Mouse (Mus musculus): ENCODE data around the gene Gcn1l1. TPM values are rescaled to one million over a fixed set of nuclear protein-coding genes. Genes with fewer than 3 reads are reported as not detected.

The Gcn1l1 gene
- polyA plus RNA-seq, 1 experiment: 39.3 TPM

DNA sequence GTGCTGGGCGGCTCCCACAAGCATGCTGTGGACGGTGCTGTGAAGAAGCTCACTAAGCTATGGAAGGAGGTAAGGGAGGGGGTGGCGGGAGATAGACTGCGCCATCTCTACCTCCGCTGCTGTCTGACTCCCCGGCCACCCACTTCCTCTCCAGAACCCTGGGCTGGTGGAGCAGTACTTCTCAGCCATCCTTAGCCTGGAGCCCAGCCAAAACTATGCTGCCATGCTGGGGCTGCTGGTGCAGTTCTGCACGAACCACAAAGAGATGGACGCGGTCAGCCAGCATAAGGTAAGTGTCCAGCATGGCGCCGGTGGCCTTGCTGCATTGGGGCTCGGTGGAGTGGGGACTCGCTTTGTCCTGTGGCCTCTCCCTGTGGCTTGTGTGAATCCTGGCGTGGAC, 13.9 kb downstream of the Gcn1l1 start:
- DNase-seq: peak; percentile 54 to 58
- WGBS: 37% methylated on average over 14 of the region's 14 CpGs

DNA sequence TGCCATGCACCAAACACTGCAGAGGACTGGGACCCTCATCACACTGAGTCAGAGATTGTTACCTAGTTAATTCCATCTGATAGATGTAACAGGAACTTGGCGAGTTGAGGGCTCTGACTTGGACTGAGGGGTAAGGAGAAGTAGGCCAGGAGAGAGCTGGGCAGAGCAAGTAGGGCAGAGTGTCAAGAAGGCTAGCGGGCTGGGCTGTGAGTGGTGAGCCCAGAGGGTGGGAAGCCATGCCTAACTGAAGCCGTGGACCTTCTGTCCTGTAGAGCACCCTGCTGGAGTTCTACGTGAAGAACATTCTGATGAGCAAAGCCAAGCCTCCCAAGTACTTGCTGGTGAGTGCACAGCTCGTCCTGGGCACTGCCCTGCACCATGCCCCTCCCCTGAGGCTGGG, 14.3 kb downstream of the Gcn1l1 start:
- Histone ChIP-seq H3K4me1 (ENCODE audit: control insufficient read depth, insufficient read depth, low read length) (peaks cover 17% of the 10 kb centered on the region), H3K27me3 (ENCODE audit: control insufficient read depth, insufficient read depth, low read length) (no peaks in the 10 kb centered on the region), H3K4me3 (replicated peaks; ENCODE audit: insufficient read depth, low read depth, low read length) (no peak overlapping the region), H3K27ac (ENCODE audit: insufficient read depth, low read length) (no peak overlapping the region)
- peak in 1 of 2 experiments; percentile 38 for DNase-seq
- 18% methylated on average over 5 of the region's 5 CpGs for WGBS
- TF ChIP-seq POLR2A (IDR thresholded peaks at IDR 0.05; ENCODE audit: borderline replicate concordance, insufficient read depth, low read length): no peak
- no peak for TF ChIP-seq CTCF (IDR thresholded peaks at IDR 0.05; ENCODE audit: borderline replicate concordance, insufficient read depth, low read depth, low read length)

More for the DNA sequence above, 13.9 kb downstream of the Gcn1l1 start:
- Histone ChIP-seq H3K27ac (ENCODE audit: insufficient read depth, low read length) (0 out of 2 replicates have a peak overlapping the region, but pooled peaks have one; percentile 10), H3K27me3 (ENCODE audit: control insufficient read depth, insufficient read depth, low read length) (no peaks in the 10 kb centered on the region), H3K4me3 (replicated peaks; ENCODE audit: insufficient read depth, low read depth, low read length) (no peak overlapping the region), H3K4me1 (ENCODE audit: control insufficient read depth, insufficient read depth, low read length) (peaks cover 17% of the 10 kb centered on the region)
- TF ChIP-seq POLR2A (IDR thresholded peaks at IDR 0.05; ENCODE audit: borderline replicate concordance, insufficient read depth, low read length) (no peak), CTCF (IDR thresholded peaks at IDR 0.05; ENCODE audit: borderline replicate concordance, insufficient read depth, low read depth, low read length) (no peak)

DNA sequence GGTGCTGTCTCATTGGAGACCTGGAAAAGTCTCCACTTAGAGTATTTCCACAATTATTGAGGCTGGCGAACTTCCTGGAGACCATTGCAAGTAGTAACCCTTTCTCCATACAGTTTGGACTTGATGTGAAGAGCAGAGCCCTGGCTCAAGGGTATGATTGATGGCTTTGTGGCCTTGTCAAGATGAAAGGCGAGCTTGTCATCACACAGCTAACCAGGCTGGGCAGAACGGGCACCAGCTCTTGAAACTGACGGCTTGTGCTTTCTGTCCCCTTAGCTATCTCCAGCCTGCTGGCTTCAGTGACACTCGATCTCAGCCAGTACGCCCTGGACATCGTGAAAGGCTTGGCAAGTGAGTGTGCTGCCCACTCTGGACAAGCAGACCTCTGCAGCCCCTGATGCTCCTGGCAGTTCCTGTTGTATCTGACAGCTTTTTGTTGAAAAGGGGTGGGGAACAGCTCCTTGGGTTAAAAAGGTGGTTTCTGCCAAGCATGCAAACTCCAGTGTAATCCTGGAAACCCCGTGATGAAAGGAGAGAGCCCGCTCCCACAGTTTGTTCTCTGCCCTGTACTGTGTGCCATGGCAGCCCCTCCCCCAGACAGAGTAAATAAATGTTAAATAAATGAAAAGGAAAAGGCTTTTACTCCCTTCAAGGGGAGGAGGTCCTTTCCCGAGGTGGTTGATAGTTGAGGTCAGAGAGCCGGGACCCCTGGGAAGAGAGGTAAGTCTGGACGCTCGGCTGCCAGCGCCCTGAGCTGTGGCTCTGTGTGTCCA, 15.4 kb downstream of the Gcn1l1 start:
- WGBS: 81% methylated on average over 14 of the region's 14 CpGs
- DNase-seq: no peak
- no peak overlapping the region for H3K27ac ChIP-seq (ENCODE audit: insufficient read depth, low read length)
- peaks cover 17% of the 10 kb centered on the region for H3K4me1 ChIP-seq (ENCODE audit: control insufficient read depth, insufficient read depth, low read length)
- H3K4me3 ChIP-seq (replicated peaks; ENCODE audit: insufficient read depth, low read depth, low read length): no peak overlapping the region
- H3K27me3 ChIP-seq (ENCODE audit: control insufficient read depth, insufficient read depth, low read length): no peaks in the 10 kb centered on the region
- TF ChIP-seq POLR2A (IDR thresholded peaks at IDR 0.05; ENCODE audit: borderline replicate concordance, insufficient read depth, low read length) (no peak), CTCF (IDR thresholded peaks at IDR 0.05; ENCODE audit: borderline replicate concordance, insufficient read depth, low read depth, low read length) (no peak)

DNA sequence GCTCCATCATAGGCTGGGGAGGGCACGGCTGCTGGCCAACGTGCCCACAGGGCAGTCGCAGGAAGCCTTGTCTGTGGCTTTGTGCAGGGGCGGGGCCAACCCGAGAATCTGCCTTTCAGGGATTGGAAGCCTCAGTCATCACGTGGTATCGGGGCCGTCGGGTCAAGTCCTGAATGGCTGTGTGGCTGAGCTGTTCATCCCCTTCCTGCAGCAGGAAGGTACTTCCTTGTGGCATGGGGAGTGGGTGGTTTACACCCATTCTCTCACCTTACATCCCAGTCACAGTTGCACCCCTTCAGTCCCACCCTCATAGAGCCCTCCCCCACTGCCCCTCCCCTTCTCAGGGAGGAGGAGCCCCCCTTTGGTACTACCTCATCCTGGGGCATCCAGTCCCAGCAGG, 16.6 kb downstream of the Gcn1l1 start:
- Histone ChIP-seq H3K4me1 (ENCODE audit: control insufficient read depth, insufficient read depth, low read length) (peaks cover 17% of the 10 kb centered on the region), H3K4me3 (replicated peaks; ENCODE audit: insufficient read depth, low read depth, low read length) (no peak overlapping the region), H3K27me3 (ENCODE audit: control insufficient read depth, insufficient read depth, low read length) (no peaks in the 10 kb centered on the region), H3K27ac (ENCODE audit: insufficient read depth, low read length) (no peak overlapping the region)
- 93% methylated on average over 9 of the region's 9 CpGs for WGBS
- TF ChIP-seq POLR2A (IDR thresholded peaks at IDR 0.05; ENCODE audit: borderline replicate concordance, insufficient read depth, low read length): no peak
- no peak for DNase-seq

DNA sequence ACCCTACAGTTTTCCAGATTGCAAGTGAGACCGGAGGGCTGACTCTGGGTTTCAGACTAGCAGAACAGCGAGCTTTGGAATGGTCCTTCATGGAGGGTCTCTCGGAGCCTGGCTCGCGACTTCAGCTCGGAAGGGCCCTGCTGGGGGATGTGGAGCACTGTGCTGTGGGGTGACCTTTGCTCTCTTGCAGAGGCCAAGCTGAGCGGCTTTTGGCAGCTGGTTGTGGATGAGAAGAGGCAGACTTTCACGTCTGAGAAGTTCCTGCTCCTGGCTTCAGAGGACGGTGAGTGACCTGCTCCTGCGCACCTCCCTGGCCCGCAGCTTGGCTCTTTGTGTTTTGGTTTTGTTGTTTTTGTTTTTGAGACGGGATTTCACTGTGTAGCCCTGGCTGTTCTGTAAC, 20.6 kb downstream of the Gcn1l1 start:
- Histone ChIP-seq H3K4me3 (replicated peaks; ENCODE audit: insufficient read depth, low read depth, low read length) (no peak overlapping the region), H3K27me3 (ENCODE audit: control insufficient read depth, insufficient read depth, low read length) (no peaks in the 10 kb centered on the region), H3K27ac (ENCODE audit: insufficient read depth, low read length) (no peak overlapping the region), H3K4me1 (ENCODE audit: control insufficient read depth, insufficient read depth, low read length) (no peaks in the 10 kb centered on the region)
- DNase-seq: no peak
- WGBS: 80% methylated on average over 12 of the region's 12 CpGs
- no peak for TF ChIP-seq POLR2A (IDR thresholded peaks at IDR 0.05; ENCODE audit: borderline replicate concordance, insufficient read depth, low read length)
- TF ChIP-seq CTCF (IDR thresholded peaks at IDR 0.05; ENCODE audit: borderline replicate concordance, insufficient read depth, low read depth, low read length): no peak

DNA sequence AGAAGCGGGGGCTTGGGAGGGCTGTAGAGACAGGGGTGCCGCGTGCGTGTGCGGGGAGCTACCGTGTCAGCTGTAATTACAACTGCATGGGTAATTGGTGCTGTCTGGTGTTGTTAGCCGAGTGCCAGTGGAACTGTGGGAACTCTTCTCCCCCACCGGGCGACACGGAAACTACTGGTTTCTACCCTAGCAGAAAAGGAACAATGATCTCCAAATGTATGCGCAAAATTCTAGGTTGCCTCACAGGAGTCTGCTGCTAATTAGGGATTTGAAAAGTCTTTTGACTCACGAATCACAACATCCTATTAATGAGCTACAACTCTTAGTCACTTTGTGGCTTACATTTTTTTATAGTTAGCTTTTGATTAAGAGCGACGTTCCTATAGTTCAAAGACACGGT, 21.1 kb downstream of the Gcn1l1 start:
- H3K27me3 ChIP-seq (ENCODE audit: control insufficient read depth, insufficient read depth, low read length): no peaks in the 10 kb centered on the region
- WGBS: 38% methylated on average over 15 of the region's 15 CpGs
- H3K27ac ChIP-seq (ENCODE audit: insufficient read depth, low read length): no peak overlapping the region
- H3K4me1 ChIP-seq (ENCODE audit: control insufficient read depth, insufficient read depth, low read length): no peaks in the 10 kb centered on the region
- TF ChIP-seq POLR2A (IDR thresholded peaks at IDR 0.05; ENCODE audit: borderline replicate concordance, insufficient read depth, low read length): no peak
- no peak for TF ChIP-seq CTCF (IDR thresholded peaks at IDR 0.05; ENCODE audit: borderline replicate concordance, insufficient read depth, low read depth, low read length)
- H3K4me3 ChIP-seq (replicated peaks; ENCODE audit: insufficient read depth, low read depth, low read length): no peak overlapping the region
- no peak for DNase-seq

DNA sequence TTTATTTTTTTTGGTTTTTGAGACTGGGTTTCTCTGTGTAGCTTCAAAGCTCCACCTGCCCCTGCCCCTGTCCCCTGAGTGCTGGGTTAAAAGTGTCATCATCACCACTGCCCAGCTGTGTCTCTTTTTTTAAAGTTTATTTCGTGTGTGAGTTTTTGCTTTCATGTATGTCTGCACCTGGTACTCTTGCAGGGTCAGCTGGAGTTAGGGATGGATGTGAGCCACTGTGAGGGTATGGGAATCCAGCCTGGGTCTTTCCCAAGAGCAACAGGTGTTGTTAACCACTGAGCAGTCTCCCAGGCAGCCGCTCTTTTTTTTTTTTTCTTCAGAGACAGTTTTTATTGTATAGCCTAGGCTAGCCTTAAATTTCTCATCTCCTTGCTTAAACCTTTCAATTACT, 21.7 kb downstream of the Gcn1l1 start:
- 84% methylated on average over 2 of the region's 2 CpGs for WGBS
- H3K27ac ChIP-seq (ENCODE audit: insufficient read depth, low read length): no peak overlapping the region
- no peak for DNase-seq

DNA sequence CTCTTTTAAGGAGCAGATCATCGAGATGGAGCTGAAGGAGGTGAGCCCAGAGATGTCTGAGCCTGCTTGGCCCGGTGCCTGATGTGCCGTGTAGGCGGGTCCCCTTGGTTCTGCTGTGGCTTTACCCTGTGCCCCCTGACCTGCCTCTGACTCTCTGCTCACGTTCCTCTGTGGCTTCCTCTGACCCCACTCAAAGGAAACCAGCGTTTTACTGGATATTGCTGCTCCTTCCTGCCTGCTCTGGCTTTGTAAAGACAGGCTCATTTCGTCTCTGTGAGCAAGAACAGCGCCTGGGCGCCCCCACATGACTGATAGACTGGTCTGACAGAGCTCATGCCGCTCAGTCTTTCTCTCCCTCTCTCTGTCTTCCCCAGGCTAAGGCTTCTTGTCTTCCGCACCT, 26.0 kb downstream of the Gcn1l1 start:
- DNase-seq: no peak
- Histone ChIP-seq H3K27ac (ENCODE audit: insufficient read depth, low read length) (no peak overlapping the region), H3K4me3 (replicated peaks; ENCODE audit: insufficient read depth, low read depth, low read length) (no peak overlapping the region), H3K27me3 (ENCODE audit: control insufficient read depth, insufficient read depth, low read length) (no peaks in the 10 kb centered on the region), H3K4me1 (ENCODE audit: control insufficient read depth, insufficient read depth, low read length) (no peaks in the 10 kb centered on the region)
- 78% methylated on average over 11 of the region's 11 CpGs for WGBS
- TF ChIP-seq CTCF (IDR thresholded peaks at IDR 0.05; ENCODE audit: borderline replicate concordance, insufficient read depth, low read depth, low read length) (no peak), POLR2A (IDR thresholded peaks at IDR 0.05; ENCODE audit: borderline replicate concordance, insufficient read depth, low read length) (no peak)

More for the DNA sequence above, 21.7 kb downstream of the Gcn1l1 start:
- H3K27me3 ChIP-seq (ENCODE audit: control insufficient read depth, insufficient read depth, low read length): no peaks in the 10 kb centered on the region
- H3K4me3 ChIP-seq (replicated peaks; ENCODE audit: insufficient read depth, low read depth, low read length): no peak overlapping the region
- no peaks in the 10 kb centered on the region for H3K4me1 ChIP-seq (ENCODE audit: control insufficient read depth, insufficient read depth, low read length)
- TF ChIP-seq POLR2A (IDR thresholded peaks at IDR 0.05; ENCODE audit: borderline replicate concordance, insufficient read depth, low read length) (no peak), CTCF (IDR thresholded peaks at IDR 0.05; ENCODE audit: borderline replicate concordance, insufficient read depth, low read depth, low read length) (no peak)
